Mouse (Mus musculus): ENCODE data around the gene Terb1.

Terb1 gene

DNA sequence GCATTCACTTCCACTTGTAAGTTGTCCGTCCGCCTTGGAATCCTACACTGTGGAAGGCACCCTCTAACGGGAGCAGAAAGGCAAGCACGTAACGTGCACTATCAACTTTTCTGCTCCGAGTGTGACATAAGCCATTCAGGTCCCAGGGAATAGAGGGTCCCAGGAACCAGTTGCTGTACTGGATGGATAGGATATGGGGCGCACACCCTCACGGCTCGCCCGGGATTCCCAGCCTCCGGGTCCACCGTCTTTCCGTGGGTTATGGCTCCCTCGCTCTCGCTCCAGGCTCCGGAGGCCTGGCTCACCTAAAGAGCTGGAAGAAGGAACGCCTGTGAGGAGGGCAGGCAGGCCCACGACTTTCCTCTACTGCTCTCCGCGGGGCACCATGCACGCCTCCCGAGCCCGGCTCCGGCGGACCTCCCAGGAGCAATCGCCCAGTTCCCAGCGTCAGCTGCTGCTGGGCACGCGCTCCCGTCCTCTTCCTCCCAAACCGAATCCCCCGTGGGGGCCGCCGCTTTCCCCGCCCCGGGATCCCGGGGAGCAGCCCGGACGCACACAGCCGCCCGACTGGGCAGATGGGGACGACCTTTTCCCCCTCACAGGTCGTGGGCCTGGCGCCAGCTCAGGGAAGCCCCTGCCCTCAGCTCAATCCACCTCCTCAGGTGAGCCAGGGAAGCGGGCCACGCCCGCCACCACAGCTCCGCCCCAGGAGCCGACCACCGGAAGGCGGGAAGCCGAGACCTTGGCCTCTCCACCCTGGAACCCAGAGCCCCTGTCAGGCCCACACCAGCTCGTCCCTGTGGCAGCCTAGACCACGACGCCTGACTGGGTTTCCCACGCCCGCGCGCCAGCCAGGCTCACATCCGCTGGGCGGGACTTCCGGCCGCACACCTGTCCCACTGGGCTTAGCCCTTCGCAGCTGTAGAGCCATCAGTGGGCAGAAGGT lies at the start of gene Terb1:
Gene Terb1 (minus strand): TSS at position 850 of the 946 bp plus-strand sequence.
- peak; percentile 31 to 62 for DNase-seq

DNA sequence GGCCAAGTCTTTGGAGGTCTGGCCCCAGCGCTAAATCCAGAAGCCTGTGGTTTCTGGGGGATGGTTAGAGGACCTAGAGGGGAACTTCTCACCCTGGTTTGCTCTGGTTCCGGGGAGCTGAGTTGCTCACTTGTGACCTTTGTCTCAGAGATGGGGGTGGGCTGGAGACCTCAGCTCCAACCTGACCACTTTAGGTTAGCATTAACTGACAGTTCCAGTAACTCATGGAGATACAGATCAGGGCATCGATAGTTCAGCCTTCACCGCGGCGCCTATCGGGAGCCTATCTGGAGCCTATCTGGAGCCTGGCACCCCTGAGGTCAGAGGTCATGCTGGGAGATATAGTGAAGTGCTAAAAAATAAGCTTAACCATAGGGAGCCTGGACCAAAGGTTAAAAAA lies 47.5 kb upstream of the Terb1 start:
- no peak for DNase-seq

DNA sequence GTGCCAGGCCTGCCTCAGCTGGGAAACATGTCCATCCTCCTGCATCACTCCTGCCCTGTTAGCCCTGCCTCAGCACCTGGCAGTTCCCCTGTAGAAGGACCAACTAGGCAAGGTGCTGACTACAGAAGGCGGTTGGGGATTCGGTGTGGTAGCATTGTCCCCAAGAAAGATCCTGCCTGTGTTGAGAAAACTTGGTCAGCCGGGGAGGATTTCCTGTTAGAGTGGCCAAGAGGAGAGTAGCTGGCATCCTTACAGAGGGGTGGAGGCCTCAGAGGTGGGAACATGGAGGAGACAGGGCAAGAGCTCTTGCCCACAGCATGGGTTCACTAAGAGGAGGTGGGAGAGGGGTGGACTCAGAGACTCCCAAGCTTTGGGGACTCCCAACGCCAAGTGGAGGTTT lies 45.5 kb upstream of the Terb1 start:
- DNase-seq, result no peak

DNA sequence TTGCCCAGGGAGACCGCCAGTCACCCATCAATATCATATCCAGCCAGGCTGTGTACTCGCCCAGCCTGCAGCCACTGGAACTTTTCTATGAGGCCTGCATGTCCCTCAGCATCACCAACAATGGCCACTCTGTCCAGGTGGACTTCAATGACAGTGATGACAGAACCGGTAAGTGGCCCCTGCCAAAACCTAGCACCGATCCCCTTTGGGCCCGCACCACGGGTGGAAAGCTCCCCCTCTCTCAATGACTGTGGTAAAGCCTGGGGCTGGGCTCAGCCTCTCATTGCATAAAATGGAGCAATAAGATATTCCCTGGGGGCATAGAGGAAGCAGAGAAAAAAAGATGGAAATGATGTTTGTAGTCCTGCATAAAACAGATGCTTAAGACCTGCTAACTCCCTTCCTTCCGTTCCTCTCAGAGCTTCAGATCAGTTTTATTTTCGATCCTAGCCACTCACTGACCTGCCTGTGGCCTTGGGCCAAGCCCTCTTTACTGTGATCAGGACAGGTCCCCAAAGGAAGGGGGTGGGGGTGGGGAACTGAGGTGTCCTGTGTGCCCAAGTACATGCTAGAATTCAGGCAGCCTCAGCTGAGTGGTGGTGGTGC lies 33.8 kb upstream of the Terb1 start:
- DNase-seq, result no peak

DNA sequence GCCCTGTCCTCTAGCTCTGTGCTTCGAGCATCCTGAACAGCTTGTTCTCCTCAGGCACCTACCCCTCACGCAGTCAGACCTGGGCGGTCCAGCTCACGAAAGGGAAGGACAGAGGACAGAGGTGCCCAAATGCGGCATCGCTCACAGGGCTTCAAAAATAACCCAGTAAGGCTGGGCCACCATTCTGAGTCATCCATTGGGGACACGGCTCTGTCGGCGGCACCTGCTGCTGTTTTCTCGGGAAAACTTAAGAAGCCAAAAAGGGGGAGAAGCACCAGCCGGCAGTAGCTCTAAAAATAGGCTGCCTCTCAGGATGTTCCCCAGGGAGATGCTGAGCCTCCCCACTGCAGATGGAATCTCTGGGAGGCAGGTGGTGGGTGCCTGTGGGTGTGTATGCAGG lies 32.5 kb upstream of the Terb1 start:
- DNase-seq, result no peak

DNA sequence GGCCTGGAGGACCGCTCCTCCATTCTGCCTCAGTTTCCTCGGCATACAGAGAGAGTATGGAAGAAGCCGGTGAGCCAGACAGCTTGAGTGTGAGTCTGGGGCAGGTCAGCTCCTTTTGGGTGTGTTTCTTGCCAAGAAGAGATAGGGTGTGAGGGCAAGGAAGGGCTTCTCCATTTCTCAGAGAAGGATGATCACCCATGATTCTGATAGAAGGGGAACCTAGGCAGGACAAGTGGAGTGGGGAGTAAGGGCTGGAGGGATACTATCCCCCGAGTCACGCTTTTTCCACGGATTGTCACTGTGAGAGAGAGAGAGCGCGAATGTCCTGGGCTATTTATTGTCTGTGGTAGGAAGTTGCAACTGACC lies 31.8 kb upstream of the Terb1 start:
- DNase-seq, result no peak

DNA sequence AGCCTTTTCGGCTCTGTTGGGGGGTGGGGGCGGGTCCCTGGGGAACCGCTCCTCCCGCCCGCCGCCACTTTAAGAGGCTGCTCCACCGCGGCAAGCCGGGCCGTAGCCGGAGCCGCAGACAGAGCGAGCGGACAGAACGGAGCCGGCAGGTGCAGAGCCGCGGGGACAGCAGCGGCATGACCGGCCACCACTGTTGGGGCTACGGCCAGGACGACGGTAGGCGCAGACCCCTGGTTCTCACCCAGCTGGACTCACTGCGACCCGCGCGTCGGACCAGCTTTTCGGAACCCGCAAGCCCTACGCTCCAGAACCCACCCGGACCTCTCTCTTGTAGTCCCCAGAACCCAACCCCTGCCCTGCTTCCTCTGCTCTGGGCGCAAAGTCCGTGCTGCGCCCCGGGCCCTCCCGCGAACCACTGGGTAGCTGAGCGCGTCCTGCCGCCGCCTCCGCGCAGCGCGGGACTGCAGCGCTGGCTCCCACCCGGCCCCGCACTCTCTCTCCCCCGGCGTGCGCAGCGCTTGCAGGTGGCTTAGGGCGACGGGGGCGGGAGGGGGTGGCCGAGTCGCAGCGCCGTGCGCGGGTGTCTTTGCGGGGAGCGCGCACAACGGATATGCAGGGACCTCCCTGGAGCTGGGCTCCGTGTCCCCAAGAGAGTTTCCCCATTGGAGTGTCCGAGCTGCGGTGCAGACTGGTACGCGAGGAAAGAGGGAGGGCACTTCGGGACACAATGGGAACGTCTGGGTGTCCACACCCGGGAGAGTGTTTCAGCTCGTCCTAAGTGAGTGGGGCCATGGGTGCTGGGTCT lies 31.2 kb upstream of the Terb1 start:
- no peak for DNase-seq

DNA sequence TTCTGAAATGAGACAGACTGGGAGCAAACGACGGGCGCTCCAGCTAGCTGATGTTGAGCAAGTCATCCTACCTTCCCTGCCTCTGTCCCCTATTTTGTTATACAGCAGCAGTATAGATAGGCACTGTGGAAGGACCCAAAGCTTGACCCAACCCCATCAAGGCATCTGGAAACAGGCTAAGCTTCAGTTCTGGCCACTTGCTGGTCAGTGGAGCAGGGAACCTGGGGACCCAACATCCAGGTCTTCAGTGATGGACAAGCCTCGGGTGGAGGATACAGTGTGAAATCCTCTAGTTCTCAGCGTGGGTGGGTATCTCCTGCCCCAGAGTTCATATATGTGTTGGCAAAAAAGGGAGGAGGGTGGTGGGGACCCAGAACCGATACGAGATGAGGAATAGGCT lies 30.5 kb upstream of the Terb1 start:
- DNase-seq, result no peak

DNA sequence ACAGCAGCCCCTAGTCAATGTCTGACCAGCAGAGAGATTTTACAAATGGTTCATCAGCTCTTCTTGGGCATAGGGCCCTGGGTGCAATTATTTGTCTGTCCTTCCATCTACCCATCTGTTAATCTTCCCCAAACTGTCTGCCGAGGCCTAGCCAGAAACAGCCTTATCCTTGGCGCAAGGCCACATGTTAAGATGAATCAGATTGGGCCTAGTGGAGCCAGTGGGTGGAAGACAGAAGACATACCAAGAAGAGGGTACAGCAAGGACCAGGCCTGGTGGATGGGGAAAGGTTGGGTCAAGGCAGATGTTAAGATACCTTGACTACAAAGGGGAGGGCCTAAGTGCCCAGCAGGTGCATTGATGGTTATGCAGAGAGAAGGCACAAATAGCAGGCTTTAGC lies 29.9 kb upstream of the Terb1 start:
- no peak for DNase-seq

DNA sequence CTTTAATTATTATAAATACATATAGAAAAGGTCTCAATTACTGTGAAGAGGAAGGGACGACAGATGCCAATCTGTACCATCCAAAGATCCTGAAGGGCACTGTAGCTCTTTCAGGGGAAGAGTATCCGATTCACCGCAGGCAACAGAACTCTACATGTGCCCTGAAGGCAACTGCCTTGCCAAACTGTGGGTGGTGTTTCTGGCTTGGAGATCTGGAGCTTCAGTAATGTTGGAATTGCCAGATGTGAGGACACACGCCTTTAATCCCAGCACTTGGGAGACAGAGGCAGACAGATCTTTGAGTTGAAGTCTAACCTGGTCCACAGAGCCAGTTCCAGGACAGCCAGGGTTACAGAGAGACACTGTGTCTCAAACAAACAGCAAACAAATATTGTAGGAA lies 29.2 kb upstream of the Terb1 start:
- no peak for DNase-seq

DNA sequence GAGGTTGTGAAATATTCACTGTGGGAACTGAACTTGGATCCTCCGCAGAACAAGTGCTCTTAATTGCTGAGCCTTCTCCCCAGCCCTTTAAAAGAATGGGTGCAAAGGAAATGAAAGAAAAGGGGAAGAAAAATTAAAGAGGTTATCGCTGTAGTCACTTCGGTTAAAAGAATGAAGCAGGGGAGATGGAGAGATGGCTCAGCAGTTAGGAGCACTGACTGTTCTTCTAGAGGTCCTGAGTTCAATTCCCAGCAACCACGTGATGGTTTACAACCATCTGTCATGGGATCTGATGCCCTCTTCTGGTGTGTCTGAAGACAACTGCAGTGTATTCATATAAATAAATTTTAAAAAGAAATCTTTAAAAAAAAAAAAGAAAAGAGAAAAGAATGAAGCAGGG lies 26.3 kb upstream of the Terb1 start:
- DNase-seq, result no peak

DNA sequence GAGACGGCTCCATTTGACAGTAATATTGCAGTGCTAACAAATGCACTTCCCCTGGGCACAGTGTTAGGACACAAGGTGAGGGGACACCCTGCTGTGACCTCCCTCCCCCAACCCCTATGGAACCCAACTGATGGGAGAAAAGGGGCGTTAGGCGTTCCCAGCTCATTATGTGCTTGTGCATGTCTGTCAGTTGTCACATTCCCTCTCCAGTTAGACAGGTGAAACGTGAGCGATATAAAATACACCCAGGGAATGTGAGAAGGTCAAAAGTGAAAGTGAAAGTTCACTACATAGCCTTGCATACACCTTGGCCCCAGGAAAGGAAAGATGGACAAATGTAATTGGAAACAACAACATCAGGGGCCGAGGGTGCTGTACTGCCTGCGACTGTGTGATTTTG lies 25.7 kb upstream of the Terb1 start:
- peak in 1 of 2 experiments; percentile 2 for DNase-seq

DNA sequence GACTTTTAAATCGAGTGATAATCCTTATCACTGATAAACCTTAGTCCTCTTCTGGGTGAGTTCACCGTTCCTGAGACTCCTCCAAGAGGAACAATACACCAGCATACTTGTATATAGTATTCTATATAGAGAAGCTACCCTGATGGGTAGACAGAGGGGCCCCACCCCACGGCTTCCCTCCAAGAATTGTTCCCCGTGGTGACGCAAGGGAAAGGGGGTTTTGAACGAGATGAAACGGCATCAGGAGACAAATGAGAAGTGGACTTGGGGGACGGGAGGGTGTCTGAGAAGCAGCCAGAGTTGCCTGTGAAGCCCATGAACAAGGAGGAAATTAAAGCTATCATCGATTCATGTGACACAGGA lies 25.1 kb upstream of the Terb1 start:
- peak; percentile 37 to 39 for DNase-seq

DNA sequence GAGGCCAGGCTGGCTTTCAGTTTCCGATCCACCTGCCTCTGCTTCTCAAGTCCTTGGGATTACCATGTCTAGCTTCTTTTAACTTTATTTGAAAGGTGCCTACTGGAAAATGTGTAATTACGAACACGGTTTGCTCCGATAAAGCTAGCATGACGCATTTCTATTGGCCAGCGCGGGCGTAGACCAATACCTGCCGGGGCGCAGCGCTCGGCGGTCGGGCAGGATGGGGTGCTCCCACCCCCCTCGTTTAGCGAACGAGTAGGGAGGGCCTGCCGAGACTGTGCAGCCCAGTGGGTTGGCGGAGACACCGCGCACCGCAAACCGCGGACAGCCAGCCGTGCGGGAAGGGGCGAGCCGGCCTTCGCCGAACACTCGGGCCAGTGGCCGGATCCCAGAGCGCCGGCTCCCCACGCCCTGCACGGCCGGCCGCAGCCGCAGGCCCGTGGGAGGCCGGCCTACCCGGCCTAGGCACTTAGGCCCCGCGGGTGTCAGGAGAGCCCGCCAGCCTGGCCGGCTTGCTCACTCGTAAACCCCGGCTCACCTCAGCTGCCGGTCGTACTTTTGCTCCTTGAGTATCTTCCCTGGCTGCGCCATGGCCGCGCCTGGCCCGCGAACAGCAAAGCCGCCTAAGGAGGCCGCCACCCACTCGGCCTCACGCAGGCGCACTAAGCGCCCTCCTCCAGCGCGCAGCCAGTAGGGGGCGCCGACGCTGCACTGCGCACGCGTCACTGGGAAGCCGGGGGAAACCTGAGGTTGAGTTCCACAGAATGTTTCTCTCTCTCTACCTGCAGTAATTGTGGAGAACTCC lies 24.5 kb upstream of the Terb1 start, which contains the start of the genes Nae1 and Car7:
Gene Nae1 (minus strand): TSS at position 667 of the 808 bp plus-strand sequence.
Gene Car7 (plus strand): TSS at position 719 of the 808 bp plus-strand sequence.
- DNase-seq, result peak; percentile 92 to 93

DNA sequence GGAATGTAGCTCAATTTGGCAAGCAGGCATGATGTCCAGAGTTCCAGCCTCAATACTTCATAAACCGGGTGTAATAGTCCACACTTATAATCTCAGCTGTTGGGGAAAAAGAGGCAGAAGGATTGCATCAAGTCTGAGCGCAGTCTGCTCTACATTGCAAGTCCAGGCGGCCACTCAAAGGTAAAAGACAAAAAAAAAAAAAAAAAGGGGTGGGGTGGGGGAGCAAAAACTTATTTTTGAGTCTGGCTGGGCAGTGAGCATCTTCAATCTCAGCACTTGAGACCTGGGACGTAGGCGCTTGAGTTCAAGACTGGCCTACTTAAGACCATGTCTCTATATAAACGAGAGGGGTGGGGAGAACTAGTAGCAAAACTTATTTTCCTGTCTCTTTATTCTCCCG lies 23.8 kb upstream of the Terb1 start:
- DNase-seq, result peak in 1 of 2 experiments; percentile 1

DNA sequence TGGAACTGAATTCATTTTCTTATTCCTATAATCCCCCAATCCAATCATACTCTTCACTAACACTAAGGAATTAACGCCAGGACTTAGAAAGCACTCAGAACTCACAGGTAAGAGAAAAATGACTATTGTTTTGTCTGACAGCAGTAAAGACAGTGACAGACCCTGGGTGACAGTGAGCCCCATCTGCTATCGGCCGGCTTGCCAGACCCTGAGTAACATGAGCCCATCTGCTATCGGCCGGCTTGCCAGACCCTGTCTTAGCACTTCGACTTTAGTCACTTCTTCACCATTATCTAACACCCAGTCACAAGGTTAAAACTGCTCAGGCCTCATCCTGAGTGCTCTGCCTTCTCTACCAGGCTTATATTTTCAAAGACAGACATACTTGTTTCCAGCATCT lies 20.0 kb upstream of the Terb1 start:
- DNase-seq, result no peak

DNA sequence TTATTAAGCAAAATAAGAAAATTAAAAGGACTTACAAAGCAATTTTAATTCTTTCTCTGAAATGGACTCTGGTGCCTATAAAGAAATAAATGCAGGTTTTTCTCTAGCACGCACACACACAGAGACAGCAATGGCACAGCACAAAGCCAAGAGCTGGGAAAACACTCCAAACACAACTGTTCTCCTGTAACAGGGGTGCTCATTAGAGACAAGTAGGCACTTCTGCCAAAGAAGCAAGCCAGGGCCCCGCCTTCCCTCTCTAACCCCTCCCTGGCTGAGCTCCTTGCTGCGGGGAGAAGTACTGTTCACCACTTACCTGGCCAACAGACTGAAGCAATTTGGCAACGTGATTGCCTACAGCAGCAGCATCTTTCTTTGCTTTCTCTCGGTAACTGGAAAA lies 8.2 kb upstream of the Terb1 start:
- DNase-seq, result peak; percentile 86 to 87

DNA sequence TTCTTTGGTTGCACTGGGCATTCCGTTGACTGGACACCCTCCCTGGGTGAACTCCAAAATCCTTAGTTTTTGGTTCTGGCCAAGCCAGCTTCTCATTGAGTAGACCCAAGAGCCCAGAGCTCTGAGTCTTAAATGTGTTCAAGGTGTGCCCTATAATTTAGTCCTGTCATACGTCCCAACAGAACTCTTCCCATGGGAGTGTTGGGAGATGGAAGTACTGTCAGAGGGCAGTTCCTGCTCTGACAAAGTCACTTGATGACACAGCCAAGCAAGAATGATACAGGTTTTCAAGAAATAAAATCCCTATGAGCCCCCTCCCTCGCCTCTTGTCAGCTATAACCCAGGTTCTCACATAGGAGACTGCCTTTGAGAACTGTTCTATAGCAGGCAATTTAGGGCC lies 424 bp upstream of the Terb1 start:
- no peak for DNase-seq

DNA sequence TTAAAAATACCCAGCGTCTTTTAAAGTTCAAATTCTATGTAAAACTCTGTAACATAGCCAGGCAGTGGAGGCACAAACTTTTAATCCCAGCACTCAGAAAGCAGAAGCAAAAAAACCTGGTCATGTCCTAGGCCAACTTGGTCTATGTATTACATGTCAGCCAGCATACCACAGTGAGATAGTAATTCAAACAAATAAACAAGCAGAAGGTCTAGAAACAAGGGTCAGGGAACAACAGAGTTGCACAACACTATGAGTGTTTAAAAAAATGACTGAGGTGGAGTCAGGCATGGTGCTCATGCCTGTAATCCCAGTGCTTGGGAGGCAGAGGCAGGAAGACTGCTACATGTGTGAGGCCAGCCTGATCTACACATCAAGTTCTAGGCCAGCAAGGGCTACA lies 30.6 kb downstream of the Terb1 start:
- no peak for DNase-seq

DNA sequence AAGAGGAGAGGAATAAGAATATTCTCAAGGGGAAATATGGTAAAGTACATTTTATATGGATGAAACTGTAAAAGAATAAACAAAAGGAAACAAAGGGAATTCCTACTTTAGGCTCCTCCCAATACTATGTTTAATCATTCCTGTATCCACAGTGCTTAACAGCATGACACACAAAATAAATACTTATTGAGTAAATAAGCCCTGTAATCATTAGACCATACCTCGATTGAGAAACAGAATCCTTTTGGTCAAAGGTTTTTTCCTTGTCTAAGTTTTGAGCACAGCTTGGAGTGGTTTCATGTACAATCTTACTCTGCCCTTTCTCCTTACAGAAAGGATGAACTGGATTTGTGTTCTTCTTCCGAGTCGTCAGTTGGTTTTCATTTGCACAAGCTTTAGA lies 37.2 kb downstream of the Terb1 start:
- no peak for DNase-seq

DNA sequence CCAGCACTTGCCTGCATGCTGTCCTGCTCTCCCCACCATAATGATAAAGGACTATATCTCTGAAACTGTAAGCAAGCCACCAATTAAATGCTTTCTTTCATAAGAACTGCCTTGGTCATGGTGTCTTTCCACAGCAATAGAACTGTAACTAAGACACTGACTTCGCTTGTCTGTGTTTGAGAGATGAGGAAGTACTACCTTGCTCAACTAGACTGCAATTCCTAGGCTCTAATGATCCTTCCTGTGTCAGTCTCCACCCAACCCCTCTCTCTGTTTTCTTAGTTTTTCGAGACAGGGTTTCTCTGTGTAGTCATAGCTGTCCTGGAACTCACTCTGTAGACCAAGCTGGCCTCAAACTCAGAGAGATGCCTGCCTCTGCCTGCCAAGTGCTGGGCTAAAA lies 42.2 kb downstream of the Terb1 start:
- no peak for DNase-seq

DNA sequence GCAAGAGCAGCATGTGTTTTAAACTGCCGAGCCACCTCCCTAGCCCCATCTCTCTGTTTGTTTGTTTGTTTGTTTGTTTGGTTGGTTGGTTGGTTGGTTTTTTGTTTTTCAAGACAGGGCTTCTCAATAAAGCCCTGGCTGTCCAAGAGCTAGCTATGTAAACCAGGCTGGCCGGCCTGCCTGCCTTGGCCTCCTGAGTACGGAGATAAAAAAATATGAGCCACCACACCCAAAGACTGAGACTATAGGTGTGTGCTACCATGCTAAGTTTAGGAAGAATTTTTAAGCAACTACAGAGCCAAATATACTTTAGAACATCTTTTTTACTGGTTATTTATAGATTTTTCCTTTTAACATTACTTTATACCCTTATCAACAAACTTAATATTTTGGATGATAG lies 57.5 kb downstream of the Terb1 start:
- DNase-seq, result no peak

DNA sequence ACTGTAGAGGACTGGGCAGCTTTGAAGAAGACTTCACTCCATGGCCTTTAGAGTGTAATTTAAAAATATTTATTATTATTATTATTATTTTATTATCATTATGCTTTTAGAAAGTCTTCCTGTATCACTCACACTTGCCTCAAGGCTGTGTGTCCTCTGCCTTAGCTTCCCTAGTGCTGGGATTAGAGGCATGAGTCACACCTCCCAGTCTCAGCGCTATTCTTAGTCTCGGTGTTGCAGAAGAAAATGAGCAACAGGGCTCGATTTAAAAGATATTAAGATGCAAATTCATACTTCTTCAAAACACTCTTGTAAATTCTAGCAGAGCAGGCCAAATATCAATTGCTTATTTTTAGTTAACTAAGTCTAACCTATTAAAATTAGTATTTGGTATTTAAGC lies 60.9 kb downstream of the Terb1 start:
- no peak for DNase-seq
